Mouse (Mus musculus) monocyte, adult 59 days (primary cell): ENCODE results near the gene Aph1b. TPM values are rescaled to one million over a fixed set of nuclear protein-coding genes. Genes with fewer than 3 reads are reported as not detected.

ENCODE experiments used
- total RNA-seq, 2 experiments: library from RNA; stranded (reverse); gene quantifications; one replicate each; pipeline ENCODE4 v1.2.4; 2023

The Aph1b gene
- 10 to 100 TPM; 13.9 to 15.9 TPM for total RNA-seq

GRCm38 (mm10) chr9:66795464-66796324 is at the start of gene Aph1b:
Aph1b (minus strand) TSS chr9:66795490.

GRCm38 (mm10) chr9:66834318-66835096 is 39.2 kb upstream of the Aph1b start, which contains the start of gene Aph1c:
Aph1c (minus strand) TSS chr9:66834726.

GRCm38 (mm10) chr9:66796739-66797138 is 1.4 kb upstream of the Aph1b start, which contains the start of gene Gm10647:
Gm10647 (plus strand) TSS chr9:66797039.

Other genes with a start within 250 kb of the Aph1b start
- 100 to 1,000 TPM; 104 to 124 TPM for gene Usp3, start 202.3 kb downstream of the Aph1b start, total RNA-seq
- under 1 TPM in 1 of 2 experiments, not detected in 1; 0.13 TPM for gene Car12, start 81.8 kb downstream of the Aph1b start, total RNA-seq
- under 1 TPM; 0.24 to 0.33 TPM for gene Gm10647, start 1.5 kb upstream of the Aph1b start, total RNA-seq
- 10 to 100 TPM; 11.3 to 14.8 TPM for gene Aph1c, start 39.2 kb upstream of the Aph1b start, total RNA-seq
- gene Rab8b, start 124.2 kb upstream of the Aph1b start, total RNA-seq = 100 to 1,000 TPM; 118 to 124 TPM
- 10 to 100 TPM; 89.0 to 94.7 TPM for gene Rps27l, start 150.6 kb upstream of the Aph1b start, total RNA-seq
- 10 to 100 TPM; 22.6 to 25.9 TPM for gene Lactb, start 180.0 kb upstream of the Aph1b start, total RNA-seq